Mouse (Mus musculus): Measurements from ENCODE around the gene Apba2.

DNA sequence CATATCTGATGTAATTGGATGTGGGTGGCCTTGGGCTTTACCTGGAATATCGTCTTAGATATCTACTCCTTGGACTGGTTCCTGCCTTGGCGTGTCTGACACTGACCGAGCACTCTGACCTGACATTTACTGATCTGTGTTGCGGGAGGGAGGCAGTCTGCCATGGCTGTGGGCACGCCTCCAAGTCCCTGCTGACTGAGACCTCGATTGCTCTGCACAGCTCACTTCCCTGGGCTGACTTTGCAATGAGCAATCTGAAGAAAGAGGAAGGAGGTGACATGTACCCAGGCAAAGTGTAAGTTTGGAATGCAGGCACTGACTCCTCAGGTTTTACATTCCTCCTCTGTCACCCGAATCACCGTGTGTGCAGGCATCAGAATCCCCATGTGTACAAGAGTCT is 290.5 kb downstream of the Apba2 start:
- TF ChIP-seq CTCF (IDR thresholded peaks at IDR 0.05; ENCODE audit: control insufficient read depth, insufficient read depth, insufficient read length) (no peak), MAX (IDR thresholded peaks at IDR 0.05) (no peak), USF1 (IDR thresholded peaks at IDR 0.05; ENCODE audit: low read depth) (no peak), CEBPB (IDR thresholded peaks at IDR 0.05; ENCODE audit: low read depth) (no peak)
